Mouse (Mus musculus) gastrocnemius, postnatal 4 days (tissue): Measurements from ENCODE around the gene Got1. TPM values are rescaled to one million over a fixed set of nuclear protein-coding genes. Genes with fewer than 3 reads are reported as not detected.
"Not testable (repeated sequence)": the region's sequence is repeated elsewhere in the genome, so short reads cannot be mapped to it uniquely, and the experiment has no call there.

Source experiments
- DNase-seq, 2 experiments: peaks; one replicate each; pipeline ENCODE4 v3.0.0; 2021 to 2022; ENCODE audit warnings: low spot score in 2 of 2, mixed read lengths in 2 of 2
- total RNA-seq, 2 experiments: library from RNA; stranded (reverse); gene quantifications; 2 replicates each; pipeline ENCODE4 v1.2.3; 2021

The Got1 gene
- total RNA-seq, 2 experiments from 2014 or later = 102 to 115 TPM

DNA sequence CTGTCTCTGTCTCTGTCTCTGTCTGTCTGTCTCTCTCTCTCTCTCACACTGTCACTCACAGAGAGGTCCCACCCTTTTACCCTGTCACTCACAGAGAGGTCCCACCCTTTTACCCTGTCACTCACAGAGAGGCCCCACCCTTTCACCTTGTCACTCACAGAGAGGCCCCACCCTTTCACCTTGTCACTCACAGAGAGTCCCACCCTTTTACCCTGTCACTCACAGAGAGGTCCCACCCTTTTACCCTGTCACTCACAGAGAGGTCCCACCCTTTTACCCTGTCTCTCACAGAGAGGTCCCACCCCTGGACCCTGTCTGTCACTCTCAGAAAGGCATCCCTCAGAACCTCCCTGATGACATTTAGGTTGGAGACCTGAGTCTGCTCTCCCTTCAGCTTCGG lies 31.1 kb downstream of the Got1 start:
- DNase-seq = not testable (repeated sequence)

DNA sequence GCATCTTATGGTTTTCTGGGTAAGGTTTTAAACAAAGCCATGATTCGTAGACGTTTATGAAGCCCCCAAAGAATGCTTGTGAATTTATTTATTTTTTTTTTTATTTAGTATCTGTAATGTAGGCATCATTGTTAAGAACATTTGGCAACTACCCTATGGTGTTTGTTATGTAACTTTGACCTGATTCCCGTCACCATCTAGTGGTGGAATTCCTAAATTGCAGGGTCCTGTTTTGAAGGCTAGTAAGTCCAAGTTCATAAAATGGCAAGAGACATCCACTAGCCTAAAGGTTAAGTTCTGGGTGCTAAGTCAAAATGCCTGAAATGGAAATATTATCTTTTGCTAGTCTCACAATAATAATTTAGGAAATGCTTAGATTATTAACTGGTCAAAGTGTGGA lies 37.0 kb downstream of the Got1 start:
- no peak for DNase-seq

DNA sequence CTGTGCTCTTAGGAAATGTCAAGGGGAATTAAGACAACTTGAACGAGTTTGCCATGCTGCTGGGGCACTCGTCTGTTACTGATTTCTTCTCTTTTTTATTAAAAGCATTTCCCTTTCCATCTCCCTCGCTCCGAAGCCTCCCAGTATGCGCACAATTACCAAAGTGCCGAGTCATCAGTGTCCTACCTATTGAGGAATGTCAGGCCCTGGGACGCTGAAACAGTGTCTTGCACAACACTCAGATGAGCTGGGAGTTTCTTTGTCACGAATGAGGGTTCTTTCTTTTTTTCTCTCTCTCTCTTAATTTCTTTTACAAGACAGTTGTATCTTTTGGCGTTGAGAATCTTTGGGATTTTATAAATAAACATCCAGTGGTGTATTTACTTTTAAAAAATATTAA lies 43.9 kb downstream of the Got1 start:
- DNase-seq = no peak

GRCm38 (mm10) chr19:43479431-43479830 lies 45.0 kb downstream of the Got1 start:
- DNase-seq = no peak

DNA sequence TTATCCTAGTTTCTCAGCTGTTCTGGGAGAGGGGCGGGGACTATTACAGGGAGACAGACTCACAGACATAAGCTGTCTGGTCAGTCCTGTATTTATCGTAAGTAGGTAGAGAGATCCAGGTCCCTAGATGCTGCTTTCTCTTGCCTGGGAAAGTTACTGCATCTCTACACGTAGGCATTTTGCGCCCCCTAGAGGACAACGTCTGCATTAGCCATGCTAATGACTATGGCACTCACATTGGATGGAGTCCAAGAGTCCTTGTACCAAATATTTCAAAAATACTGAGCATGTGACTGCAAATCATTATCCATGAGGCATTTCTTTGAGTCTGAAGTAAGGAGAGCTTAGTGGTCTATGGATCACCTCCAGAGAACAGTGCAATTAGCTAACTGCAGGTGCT lies 45.5 kb downstream of the Got1 start:
- peak in 1 of 2 experiments; percentile 53 for DNase-seq

GRCm38 (mm10) chr19:43477436-43477835 lies 47.0 kb downstream of the Got1 start:
- DNase-seq = no peak

DNA sequence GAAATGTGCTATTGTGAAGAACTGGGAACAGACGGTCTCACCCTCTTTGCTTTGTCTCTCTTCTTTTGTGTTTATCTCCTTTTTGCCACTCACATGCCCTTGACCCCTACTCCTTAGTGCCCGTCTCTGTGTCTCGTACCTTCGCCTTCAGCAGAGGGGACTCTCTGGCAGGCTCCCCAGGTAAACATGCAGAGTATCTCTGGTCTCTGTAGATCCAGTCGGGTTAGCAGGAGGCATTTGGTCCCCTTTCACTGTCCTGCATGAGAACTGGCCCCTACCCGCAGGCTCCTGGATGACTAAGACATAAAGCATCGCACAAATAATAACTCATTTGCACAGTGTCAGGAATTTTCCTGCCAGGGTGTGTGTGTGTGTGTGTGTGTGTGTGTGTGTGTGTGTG lies 48.3 kb downstream of the Got1 start:
- DNase-seq = no peak

- DNase-seq = no peak
Observed at GRCm38 (mm10) chr19:43475642-43476041, 48.8 kb downstream of the Got1 start.

DNA sequence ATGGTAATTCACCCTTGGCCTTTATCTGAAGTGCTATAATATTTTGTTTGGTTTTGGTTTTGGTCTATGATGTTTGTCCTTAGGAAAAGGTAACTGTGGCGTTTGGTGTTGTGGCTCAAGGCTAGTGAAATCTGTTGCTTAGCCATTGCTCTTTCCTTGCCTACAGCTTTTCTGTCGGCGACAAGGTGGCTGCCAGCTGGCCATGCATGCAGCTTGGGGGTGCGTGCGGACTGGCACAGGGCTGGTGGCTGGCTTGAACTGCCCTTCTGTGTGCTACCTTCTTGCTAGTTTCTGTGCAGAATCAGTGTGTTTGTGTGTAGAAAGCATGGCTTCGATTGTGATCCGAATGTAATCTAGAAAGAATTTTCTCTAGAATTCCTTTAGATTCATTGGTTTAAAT lies 51.6 kb downstream of the Got1 start:
- DNase-seq = no peak

DNA sequence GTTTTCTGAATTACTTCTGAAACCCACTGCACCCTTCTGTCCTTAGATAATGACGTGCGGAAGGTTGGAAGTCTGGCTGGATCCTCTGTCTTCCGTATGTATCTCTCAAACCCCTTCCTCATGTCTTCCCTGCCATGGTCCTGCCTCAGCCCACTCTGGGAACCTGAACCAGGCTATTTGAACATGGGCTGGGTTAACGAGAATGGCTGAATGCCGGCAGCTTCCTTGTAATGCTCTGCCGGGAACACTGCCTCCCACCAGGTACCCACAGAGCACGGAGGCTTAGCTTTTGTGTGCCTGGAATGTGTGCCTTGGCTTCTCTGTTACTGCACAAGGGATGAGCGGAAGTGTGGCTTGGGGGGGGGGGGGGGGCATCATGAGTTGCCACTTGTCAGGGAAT lies 52.1 kb downstream of the Got1 start:
- no peak for DNase-seq

GRCm38 (mm10) chr19:43469333-43469732 lies 55.1 kb downstream of the Got1 start:
- DNase-seq = no peak

DNA sequence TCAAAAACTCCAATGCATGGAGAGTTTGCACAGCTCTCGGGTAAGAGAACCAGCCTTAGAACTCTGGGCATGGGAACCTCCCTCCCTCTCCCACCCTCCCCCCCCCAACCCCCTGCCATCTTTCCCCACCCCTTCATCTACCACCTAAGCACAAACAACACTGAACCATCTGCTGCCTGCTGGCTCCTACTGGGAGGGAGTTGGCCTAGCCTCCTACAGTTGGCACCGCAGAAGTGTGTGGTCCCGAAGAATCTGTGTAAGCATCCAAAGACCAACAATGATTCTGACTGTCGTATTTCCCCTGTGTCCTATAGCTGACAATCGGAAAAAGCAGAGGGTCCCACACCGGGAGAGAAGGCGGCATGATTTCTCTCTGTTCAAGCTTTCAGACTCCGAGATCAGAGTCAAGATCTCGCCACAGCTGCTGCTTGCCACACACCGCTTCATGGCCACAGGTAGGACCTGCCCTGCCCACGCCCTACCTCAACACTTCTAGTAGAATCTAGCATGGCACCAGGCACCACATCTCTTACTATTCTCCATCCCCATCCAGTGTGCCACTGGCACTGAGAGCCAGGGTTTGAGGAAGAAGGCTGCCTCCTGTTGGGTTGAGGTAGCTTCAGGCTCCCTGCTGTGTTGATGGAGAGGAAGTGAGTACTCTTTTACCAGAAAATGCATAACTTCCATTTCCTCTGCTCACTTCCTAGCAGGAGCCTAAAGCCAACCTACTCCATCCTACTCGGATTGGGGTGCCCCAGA lies 56.3 kb downstream of the Got1 start:
- no peak for DNase-seq

GRCm38 (mm10) chr19:43465601-43466255 lies 58.7 kb downstream of the Got1 start:
- no peak for DNase-seq

- DNase-seq = no peak
Observed at GRCm38 (mm10) chr19:43465076-43465475, 59.3 kb downstream of the Got1 start.

- no peak for DNase-seq
Observed at GRCm38 (mm10) chr19:43464294-43464687, 60.1 kb downstream of the Got1 start.

DNA sequence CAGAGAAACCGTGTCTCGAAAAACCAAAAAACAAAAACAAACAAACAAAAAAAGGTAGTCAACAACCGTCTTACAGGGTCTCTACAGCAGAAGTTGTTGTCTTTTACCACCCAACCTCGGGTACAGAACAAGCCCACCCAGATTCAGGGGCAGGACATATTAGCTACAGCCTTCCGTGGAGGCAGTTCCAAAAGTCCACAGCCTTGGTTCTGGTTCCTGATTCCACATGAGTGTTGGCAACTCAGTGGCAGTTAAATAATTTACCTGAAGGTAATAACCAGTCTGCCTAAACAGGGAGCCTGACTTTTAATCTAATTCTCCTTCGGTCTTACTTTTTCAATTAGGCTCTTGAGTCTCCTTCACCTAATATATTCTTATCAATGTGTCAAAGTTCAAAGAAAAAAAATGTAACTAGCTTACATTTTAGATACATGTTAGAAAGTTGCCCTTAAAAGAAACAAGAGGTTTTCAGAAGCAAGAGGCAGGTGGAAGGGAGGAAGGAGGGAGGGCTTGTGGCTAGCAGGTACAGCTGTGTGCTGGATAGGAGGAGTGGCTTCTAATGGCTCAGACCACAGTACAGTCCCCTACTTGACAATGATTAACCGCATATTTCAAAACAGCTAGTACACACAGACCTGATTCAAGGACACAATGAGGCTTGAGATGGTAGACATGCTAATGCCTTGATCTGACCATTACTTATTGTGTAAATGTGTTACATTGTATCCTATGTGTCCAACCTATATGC lies 60.7 kb downstream of the Got1 start:
- no peak for DNase-seq

DNA sequence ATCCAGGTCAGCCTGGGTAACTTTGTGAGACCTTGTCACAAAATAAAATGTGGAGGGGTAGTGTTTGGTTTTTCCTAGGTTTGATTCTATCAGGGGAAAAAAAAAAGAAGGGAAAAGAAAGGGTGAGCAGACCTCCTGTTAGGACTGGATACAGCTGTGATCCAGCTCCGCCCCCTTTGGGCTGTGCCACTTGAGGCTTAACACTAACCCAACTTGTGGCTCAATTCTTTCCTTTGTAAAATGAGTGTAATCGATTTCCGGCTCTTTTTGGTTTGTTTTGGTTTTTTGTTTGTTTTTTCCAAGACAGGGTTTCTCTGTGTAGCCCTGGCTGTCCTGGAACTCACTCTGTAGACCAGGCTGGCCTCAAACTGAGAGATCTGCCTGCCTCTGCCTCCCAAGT lies 62.3 kb downstream of the Got1 start:
- no peak for DNase-seq

DNA sequence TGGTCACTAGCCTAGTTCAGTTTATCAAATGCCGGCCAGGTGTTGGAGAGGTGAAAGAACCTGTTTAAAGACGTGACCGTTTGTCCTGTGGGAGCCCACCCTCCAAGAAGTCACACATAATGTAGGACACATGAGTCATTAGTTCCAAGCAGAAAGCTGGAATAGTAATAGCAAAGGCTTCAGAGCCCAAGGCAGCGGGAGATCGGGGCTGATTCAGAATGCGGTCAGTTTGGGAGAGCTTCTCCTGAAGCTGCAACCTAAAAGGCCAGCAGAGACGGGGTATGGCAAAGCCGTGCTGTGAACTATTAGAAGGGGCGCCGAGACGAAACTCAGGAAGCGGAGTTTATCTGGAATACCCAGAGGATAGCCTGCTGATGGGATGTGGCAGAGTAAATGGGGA lies 63.9 kb downstream of the Got1 start:
- no peak for DNase-seq

GRCm38 (mm10) chr19:43459948-43460347 lies 64.5 kb downstream of the Got1 start:
- no peak for DNase-seq

- no peak for DNase-seq
Observed at GRCm38 (mm10) chr19:43453025-43453424, 71.4 kb downstream of the Got1 start.

GRCm38 (mm10) chr19:43452176-43452575 lies 72.2 kb downstream of the Got1 start:
- DNase-seq = no peak

DNA sequence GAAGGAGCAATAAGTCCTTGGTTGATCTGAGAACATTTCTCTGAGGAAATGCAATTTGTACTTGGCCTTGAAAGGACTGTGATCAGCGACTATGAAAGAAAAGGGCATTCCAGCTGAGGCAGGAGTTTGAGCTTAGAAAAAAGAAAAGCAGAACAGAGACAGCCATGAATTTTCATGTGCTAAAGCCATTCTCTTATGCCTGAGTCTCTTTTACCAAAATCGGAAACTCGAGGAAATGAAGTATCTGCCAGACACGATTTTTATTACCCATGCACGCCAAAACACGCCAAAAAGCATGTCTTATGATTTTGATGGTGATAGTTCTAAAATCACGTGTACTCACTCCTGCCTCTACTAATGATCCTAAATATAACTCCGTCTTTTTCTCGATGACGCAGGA lies 72.8 kb downstream of the Got1 start:
- no peak for DNase-seq
